Mouse (Mus musculus): ENCODE measurements around the gene Prickle2.

GRCm38 (mm10) chr6:92543825-92544224 lies 162.1 kb downstream of the Prickle2 start:
- TF ChIP-seq POLR2A (IDR thresholded peaks at IDR 0.05; ENCODE audit: insufficient read length, low read depth) (no peak), USF1 (IDR thresholded peaks at IDR 0.05; ENCODE audit: low read depth) (no peak), MYOD1 (IDR thresholded peaks at IDR 0.05; ENCODE audit: control insufficient read depth in 1 of 3, insufficient read length in 2 of 3, low read depth in 2 of 3) (no peak), REST (IDR thresholded peaks at IDR 0.05; ENCODE audit: insufficient read depth, insufficient read length) (no peak), POLR2AphosphoS2 (IDR thresholded peaks at IDR 0.05; ENCODE audit: insufficient read length, low read depth) (no peak), TCF3 (IDR thresholded peaks at IDR 0.05; ENCODE audit: insufficient read length, low read depth) (no peak), MAX (IDR thresholded peaks at IDR 0.05; ENCODE audit: low read depth) (no peak), CEBPB (IDR thresholded peaks at IDR 0.05; ENCODE audit: insufficient read depth, poor library complexity, severe bottlenecking) (no peak), MYOG (IDR thresholded peaks at IDR 0.05; ENCODE audit: control insufficient read depth in 1 of 3, insufficient read depth in 1 of 3, insufficient read length in 2 of 3, low read depth in 2 of 3) (no peak), E2F4 (IDR thresholded peaks at IDR 0.05; ENCODE audit: insufficient read depth) (no peak), TCF12 (IDR thresholded peaks at IDR 0.05; ENCODE audit: insufficient read depth, poor library complexity, severe bottlenecking) (no peak)
